Mouse (Mus musculus): ENCODE measurements around the gene Prr11.

The Prr11 gene

GRCm38 (mm10) chr11:87043052-87043451, 65.5 kb downstream of the Prr11 start:
- DNase-seq, result no peak

- DNase-seq, result peak; percentile 34
These were observed 69.1 kb downstream of the Prr11 start for GRCm38 (mm10) chr11:87039307-87039963.
